Mouse (Mus musculus) heart, adult 9 months (tissue): ENCODE measurements at regions not wholly inside any gene's neighbourhood (a gene's known extent, or its start where the extent isn't known, plus 50 kb on each side); places are given as distances from the start of the nearest gene placed in this dataset.
A peak's percentile ranks its signal among the peaks of the same experiment; 100 is the strongest.

Experiments
- DNase-seq, 2 experiments: peaks; one replicate each; pipeline ENCODE4 v3.0.0; 2022; ENCODE audit warnings: low spot score in 2 of 2

DNA sequence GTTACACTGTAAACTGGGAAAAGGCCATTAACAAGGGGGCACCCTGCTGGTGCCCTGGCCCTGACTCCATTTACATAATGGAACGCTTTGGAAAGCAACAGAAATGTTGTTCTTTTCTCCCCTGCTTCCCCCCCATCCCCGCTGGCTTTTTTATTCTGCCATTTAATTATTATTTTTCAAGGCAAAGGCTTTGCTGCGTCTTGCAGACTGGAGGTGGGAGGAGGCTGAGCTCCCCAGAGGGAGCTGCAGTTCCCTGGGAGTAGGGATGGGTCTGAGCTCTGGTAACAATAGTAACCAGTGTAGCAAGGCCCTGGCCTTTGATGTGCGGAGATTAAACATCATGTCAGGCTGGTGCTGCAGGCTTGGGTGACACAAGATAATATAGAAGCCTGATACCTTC, 168.6 kb downstream of the Gadd45g start:
- no peak for DNase-seq

DNA sequence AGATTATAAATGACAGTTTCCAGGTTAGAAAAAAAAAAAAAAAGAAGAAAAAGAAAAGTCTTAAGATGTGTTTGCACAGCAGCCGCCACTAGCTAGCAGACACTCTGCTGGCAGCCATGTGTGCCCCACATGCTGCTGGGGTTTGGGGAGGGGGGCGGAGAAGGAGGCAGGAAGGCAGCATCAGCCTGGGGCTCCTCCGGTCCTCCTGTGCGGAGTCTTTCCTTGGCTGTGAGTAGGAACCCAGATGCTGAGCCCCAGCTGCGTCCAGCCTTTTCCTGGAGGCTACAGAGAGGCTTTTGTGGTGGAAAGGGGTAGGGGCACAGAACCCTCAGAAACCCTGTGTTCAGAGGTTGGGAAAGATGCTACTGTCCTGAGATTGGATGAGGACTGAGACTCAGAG, 169.0 kb downstream of the Gadd45g start:
- no peak for DNase-seq

DNA sequence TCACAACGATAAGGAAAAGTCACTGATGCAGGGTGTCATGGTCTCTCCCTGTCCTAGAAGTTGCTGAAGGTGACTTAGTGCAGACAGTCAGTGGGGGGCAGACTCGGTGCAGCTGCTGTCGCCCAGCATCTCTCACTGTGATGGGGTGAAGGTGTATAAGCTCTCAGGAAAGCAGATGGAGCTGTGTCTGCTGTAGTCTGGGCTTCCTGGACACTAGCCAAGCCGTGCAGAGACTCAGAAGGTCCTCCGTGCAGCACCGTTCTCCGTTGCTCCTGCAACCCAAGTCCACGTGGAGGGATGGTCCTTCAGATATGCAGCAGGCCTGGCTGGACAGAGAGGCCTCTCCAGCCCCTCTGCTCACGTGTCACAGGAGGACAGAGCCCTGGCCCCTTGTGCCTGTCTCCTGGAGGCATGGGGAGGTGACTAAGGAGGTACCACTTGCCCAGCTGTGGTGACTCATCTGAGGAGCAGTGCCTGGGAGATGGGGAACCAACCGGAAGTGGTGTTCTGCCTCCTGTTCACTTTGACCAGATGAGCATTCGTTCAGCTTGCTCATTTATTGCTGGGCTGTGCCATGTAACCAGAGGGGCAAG, 171.2 kb downstream of the Gadd45g start:
- no peak for DNase-seq

GRCm38 (mm10) chr13:52019647-52020046, 173.2 kb downstream of the Gadd45g start:
- no peak for DNase-seq

GRCm38 (mm10) chr13:52021150-52021549, 174.7 kb downstream of the Gadd45g start:
- DNase-seq = no peak

- no peak for DNase-seq
Observed at GRCm38 (mm10) chr13:52021828-52022227, 175.3 kb downstream of the Gadd45g start.

GRCm38 (mm10) chr13:52022529-52022928, 176.1 kb downstream of the Gadd45g start:
- no peak for DNase-seq

GRCm38 (mm10) chr13:52024349-52024748, 177.9 kb downstream of the Gadd45g start:
- peak; percentile 62 to 72 for DNase-seq

DNA sequence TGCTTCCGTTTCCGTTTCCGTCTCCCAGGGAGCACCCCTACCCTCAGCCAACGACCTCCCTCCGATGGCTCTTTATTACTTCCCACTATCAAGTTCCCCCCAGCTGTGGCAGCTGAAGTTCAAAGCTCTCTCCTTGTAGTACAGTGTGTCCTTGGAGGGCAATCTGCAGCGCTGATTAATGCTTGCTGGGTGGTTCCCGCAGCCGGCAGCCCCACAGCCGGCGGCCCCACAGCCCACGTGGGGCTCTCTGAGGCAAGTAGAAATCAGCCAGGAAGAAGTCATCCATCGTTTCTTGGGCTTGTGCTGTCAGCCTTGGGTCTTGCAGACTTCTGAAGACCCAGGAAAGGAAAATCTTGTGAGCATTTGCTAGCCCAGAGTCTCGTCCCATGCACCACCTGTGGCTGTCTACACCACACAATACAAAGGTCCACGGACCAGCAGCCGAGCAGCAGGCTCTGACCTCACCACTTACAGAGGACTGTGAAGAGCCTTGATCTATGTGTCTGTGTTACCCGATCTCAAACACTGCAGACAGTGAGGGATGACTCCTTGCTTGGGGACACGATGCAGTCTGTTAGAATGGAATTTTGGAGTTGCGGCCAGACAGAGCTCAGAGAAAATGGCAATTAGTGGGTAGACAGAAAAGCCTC, 178.5 kb downstream of the Gadd45g start:
- peak; percentile 21 to 45 for DNase-seq

DNA sequence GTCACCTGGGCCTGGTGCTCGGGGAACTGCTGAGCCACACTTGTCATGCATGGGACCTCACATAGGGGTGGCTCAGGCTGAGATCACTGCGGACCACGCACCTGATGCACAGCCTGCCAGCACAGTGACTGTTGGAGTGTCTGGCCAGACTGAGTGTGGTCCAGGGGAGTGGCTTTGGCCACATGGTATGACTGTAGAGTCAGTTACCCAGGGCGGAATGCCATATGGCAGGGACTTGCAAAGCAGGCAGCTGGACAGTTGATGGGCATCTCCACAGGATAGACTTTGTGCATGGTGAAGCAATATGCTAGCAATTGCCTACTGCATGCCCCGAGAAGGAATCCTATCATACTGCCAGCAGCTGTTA, 179.0 kb downstream of the Gadd45g start:
- no peak for DNase-seq

DNA sequence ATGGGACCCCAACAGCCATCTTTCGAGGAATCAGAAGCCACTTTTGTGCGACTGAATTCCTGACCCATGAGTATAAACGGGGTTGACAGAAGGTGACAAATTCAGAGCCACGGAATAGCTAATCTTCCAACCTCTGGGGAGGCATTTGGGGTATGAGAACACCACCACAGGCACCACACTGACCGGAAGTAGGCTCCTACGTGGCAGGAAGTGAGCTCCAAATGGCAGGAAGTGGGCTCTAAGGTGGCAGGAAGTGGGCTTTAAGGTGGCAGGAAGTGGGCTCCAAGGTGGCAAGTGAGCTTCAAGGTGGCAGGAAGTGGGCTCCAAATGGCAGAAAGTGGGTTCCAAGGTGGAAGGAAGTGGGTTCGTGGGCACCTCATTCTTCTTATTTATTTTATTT, 179.8 kb downstream of the Gadd45g start:
- no peak for DNase-seq

GRCm38 (mm10) chr13:52029868-52030422, 183.5 kb downstream of the Gadd45g start:
- DNase-seq = no peak

- DNase-seq = no peak
Observed at GRCm38 (mm10) chr13:52031465-52031864, 185.0 kb downstream of the Gadd45g start.

- DNase-seq = no peak
Observed at GRCm38 (mm10) chr13:52035731-52036130, 189.3 kb downstream of the Gadd45g start.

DNA sequence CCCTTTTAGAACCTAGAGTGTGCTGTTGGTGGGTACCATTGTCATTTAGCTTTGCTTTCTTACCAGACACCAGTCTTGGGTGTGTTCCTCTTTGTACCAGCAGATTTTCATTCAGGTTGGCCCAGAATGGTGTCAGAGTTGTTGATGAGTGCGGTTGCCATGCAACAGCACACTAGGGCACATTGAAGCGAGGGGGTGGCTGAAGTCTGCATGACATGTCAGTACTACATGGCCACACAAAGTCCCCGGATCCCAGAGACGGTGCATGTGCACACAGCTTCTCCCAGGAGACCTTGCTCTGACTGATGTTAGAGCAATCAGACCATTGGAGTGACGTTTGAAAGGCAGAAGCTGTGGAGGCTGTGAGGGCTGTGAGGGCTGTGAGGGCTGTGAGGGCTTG, 189.9 kb downstream of the Gadd45g start:
- no peak for DNase-seq

GRCm38 (mm10) chr13:52037218-52037617, 190.7 kb downstream of the Gadd45g start:
- peak in 1 of 2 experiments; percentile 29 for DNase-seq

DNA sequence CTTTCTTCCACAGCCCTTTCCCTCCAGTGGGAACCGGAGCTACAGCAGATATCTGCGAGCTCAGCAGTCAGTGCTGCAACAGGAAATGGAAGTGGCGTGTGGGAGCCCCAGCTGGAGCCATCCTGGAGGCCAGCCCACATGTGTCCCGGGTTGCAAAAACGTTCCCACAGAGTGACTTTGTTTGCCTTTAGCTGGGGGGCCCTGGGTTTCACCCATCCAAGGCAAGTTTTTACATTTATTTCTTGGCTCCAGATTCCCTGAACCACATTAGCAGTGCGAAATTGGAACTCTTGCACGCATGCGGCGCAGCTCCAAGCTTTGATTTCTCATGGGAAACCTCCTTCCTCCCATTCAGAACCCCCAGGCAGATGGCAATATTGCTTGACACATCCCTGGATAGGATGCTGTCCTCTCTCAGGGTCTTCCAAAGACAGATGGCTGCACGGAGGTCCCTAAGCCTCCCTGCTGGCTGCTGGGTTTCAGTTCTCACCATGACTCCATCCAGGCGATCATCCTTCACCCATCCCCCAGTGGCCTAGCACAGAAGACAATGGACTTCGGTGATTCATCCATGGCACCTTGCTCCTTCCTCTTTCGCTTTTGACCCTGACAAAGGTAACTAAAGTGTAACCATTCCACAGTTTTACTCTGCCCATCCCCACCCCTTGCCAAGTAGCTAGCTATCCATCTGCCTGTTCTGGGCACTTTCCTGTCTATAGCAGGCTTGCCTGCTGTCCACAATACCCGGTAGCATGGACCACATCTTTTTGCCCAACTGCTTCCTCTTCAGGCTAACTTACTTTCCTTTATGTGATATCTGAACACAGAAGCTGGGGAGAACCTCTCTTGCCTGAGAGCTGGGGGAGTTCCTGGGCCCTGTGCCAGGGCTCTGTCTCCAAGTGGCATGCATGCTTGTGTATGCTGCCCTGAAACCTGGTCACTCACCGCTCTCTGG, 195.3 kb downstream of the Gadd45g start:
- peak; percentile 80 to 82 for DNase-seq

GRCm38 (mm10) chr13:52042867-52043266, 196.4 kb downstream of the Gadd45g start:
- no peak for DNase-seq

DNA sequence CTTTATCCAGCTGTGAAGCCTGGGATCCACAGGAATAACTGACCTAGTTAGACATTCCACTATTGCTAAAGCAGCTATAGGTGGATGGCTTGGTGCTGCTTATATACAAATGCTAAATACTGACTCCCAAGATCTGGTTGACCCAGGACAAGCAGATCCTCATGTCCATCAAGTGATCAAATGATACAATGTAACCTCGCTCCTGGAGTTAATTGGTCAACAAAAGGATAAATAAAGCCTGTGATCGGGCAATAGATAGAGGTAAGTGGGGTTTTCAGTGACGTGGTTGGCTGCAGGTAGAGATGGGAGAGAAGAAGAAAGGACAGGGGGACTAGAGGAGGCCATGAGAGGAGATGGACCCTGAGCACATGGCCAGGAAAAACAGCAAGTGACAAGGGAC, 197.4 kb downstream of the Gadd45g start:
- no peak for DNase-seq

DNA sequence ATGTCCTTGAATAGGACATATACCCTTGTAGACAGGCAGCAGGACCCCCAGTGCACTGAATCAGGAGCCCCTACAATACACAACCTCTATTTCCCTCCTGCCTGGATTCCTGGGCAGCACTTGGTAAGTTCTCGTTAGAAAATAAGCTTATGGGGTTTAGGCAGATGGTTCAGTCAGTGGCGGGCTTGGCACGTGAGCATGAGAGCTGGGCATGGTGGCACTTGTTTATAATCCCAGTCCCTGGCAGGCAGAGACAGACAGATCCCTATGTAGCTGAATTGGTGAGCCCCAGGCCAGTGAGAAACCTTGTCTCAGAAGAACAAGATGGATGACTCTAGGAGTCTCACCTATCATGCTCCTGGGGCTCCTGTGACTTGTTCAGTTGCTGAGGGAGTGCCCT, 198.9 kb downstream of the Gadd45g start:
- DNase-seq = no peak

DNA sequence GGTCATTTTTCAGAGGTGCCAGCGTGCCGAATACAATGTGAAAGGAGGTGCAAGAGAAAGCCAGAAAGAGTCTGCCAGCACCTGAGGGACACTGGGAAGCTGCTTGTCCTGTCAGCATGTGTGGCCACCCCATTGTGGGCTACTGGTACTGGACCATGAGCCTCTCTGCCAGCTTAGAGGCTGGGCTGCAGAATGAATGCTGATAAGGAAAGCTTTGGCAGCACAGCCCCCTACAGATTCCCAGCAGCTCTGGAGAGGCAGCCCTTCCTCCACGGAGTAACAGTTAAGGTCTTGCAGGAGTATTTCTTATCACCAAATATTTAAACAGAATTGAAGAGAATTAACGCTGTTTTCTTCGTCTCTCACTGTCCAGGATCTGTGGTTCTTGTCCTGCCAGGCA, 199.5 kb downstream of the Gadd45g start:
- DNase-seq = peak in 1 of 2 experiments; percentile 39

DNA sequence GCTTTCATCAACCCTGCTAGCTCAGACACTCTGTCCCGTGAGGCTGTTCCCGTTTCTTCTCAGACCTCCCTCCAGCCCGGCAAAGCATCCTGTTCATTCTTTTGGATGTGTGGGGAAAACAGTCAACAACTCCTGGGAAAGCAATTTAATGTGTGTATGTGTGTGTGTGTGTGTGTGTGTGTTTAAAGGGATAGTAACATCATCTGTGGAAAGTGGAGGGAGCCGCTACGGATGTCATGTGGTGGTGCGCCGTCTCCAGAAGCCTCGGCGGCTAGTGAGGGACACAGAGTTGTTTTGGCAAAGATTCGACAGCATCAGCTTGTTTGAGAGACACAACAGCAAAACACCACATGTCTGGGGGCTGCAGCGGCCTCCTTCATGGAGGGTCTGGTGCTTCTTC, 200.2 kb downstream of the Gadd45g start:
- peak; percentile 45 to 67 for DNase-seq
